ENCODE assay signal across 8 mouse cellular contexts in the genomic region with DNA sequence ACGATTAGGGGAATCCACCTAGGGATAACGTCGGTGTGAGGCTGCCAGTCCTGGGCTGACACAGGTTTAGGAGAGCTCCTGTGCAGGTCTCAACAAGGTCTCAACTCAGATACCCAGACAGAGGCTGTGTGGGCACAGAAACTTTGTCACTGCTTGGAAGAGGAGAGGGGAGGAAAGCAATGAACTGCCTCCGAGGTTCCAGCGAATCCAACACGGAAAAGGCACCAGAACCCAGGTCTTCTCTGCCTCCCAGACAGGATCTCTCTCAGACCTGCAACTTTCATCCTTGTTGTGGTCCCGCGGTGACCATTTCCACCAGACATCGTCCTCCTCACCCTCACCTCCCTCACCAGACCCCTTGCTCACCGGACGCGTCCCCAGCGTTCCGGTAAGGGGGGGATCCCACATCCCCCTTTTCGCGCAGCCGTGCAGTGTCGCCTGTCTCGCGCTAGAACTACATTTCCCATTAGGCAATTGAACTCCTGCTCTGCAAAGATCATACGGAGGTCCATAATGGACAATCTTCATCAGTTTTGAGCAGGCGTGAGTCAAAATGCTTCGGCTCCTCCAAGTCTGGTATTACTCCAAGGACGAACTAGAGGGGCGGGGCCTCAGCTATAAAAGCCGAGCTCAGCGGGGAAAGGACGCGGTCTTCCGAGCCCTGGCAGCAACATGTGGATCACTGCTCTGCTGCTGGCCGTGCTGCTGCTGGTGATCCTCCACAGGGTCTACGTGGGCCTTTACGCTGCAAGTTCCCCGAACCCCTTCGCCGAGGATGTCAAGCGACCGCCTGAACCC. TPM values are rescaled to one million over a fixed set of nuclear protein-coding genes. Genes with fewer than 3 reads are reported as not detected.
DNase-seq lines count a peak whose midpoint lies in the region; ATAC-seq and TF ChIP-seq lines count a peak whose summit lies in the region.

A gene (minus strand): TSS at position 458 of the 798 bp plus-strand sequence.
A gene (plus strand): TSS at position 520 of the 798 bp plus-strand sequence.

- H3K27ac ChIP-seq in embryonic facial prominence, embryonic 14.5 days (replicated peaks; ENCODE audit: low read depth, low read length), result peak within 1 kb of the TSS; percentile 81
- H3K27ac ChIP-seq in heart, adult 2 months, result peak within 1 kb of the TSS; percentile 77
- peak within 1 kb of the TSS; percentile 81 for H3K27ac ChIP-seq in limb, embryonic 13.5 days
- peak within 1 kb of the TSS; percentile 47 for H3K27ac ChIP-seq in midbrain, embryonic 16.5 days (ENCODE audit: low read length)

- intact Hi-C loops in heart, adult 2 months (cut with DNase I), result no loop called here

- peak; percentile 94 for ATAC-seq in embryonic facial prominence, embryonic 14.5 days (ENCODE audit: low read depth)
- peak; percentile 94 for ATAC-seq in limb, embryonic 13.5 days (ENCODE audit: low FRiP score, low read depth)
- peak; percentile 95 for ATAC-seq in midbrain, embryonic 16.5 days

- H3K36me3 ChIP-seq in embryonic facial prominence, embryonic 14.5 days (ENCODE audit: control insufficient read depth, insufficient read depth, low read length), result no peaks in the 10 kb centered on the region
- no peaks in the 10 kb centered on the region for H3K36me3 ChIP-seq in heart, adult 2 months (ENCODE audit: control insufficient read depth, insufficient read depth, low read length)
- no peaks in the 10 kb centered on the region for H3K36me3 ChIP-seq in limb, embryonic 13.5 days
- H3K36me3 ChIP-seq in midbrain, embryonic 16.5 days (ENCODE audit: control insufficient read depth, insufficient read depth, low read length), result no peaks in the 10 kb centered on the region

- TF ChIP-seq EP300 in heart, adult 2 months (IDR thresholded peaks at IDR 0.05; ENCODE audit: insufficient read depth, low read depth, low read length), result peak; percentile 76

- H3K79me2 ChIP-seq in heart, adult 2 months (replicated peaks; ENCODE audit: control insufficient read depth, insufficient read depth, low read length), result no peaks in the 10 kb centered on the region

- no peaks in the 10 kb centered on the region for H3K27me3 ChIP-seq in embryonic facial prominence, embryonic 14.5 days (replicated peaks; ENCODE audit: control insufficient read depth, insufficient read depth, low read length)
- no peaks in the 10 kb centered on the region for H3K27me3 ChIP-seq in heart, adult 2 months (ENCODE audit: control insufficient read depth, insufficient read depth, low read length)
- no peaks in the 10 kb centered on the region for H3K27me3 ChIP-seq in limb, embryonic 13.5 days
- no peaks in the 10 kb centered on the region for H3K27me3 ChIP-seq in midbrain, embryonic 16.5 days (ENCODE audit: control insufficient read depth, insufficient read depth, low read depth, low read length)

- peak within 1 kb of the TSS; percentile 73 for H3K9ac ChIP-seq in embryonic facial prominence, embryonic 14.5 days (ENCODE audit: low read depth, low read length)
- H3K9ac ChIP-seq in heart, adult 2 months (ENCODE audit: low read depth, low read length), result peak within 1 kb of the TSS; percentile 85
- peak within 1 kb of the TSS; percentile 79 for H3K9ac ChIP-seq in limb, embryonic 13.5 days
- peak within 1 kb of the TSS; percentile 81 for H3K9ac ChIP-seq in midbrain, embryonic 16.5 days (ENCODE audit: low read depth, low read length)

- no peak for TF ChIP-seq CTCF in heart, adult 2 months (IDR thresholded peaks at IDR 0.05)

- DNase-seq in 3T3-L1 (ENCODE audit: low read depth, low spot score), result peak; percentile 99
- DNase-seq in adrenal gland, postnatal 4 days (ENCODE audit: low spot score in 2 of 2), result peak; percentile 82 to 89
- DNase-seq in embryonic facial prominence, embryonic 14.5 days (ENCODE audit: low spot score), result peak; percentile 99
- DNase-seq in heart, adult 2 months, result peak; percentile 94 to 95
- peak; percentile 96 to 98 for DNase-seq in kidney, adult 8-10 months
- DNase-seq in spleen, postnatal 10 days (ENCODE audit: low spot score in 2 of 2), result peak; percentile 72 to 86

- TF ChIP-seq POLR2A in heart, adult 2 months (IDR thresholded peaks at IDR 0.05; ENCODE audit: insufficient read depth, low read depth, low read length), result peak; percentile 99

- WGBS in embryonic facial prominence, embryonic 14.5 days, result under 1% methylated on average over 38 of the region's 38 CpGs
- WGBS in heart, adult 2 months, result under 1% methylated on average over 38 of the region's 38 CpGs
- 1% methylated on average over 38 of the region's 38 CpGs for WGBS in limb, embryonic 13.5 days
- under 1% methylated on average over 38 of the region's 38 CpGs for WGBS in midbrain, embryonic 16.5 days

- peaks cover 12% of the 10 kb centered on the region for H3K4me1 ChIP-seq in embryonic facial prominence, embryonic 14.5 days (ENCODE audit: control insufficient read depth, insufficient read depth, low read length)
- H3K4me1 ChIP-seq in heart, adult 2 months (ENCODE audit: control insufficient read depth, insufficient read depth, low read length), result peaks cover 6% of the 10 kb centered on the region
- peaks cover 22% of the 10 kb centered on the region for H3K4me1 ChIP-seq in limb, embryonic 13.5 days
- H3K4me1 ChIP-seq in midbrain, embryonic 16.5 days (ENCODE audit: control insufficient read depth, insufficient read depth, low read length), result peaks cover 11% of the 10 kb centered on the region

- peak within 1 kb of the TSS; percentile 64 for H3K4me2 ChIP-seq in embryonic facial prominence, embryonic 14.5 days (ENCODE audit: low read depth, low read length)
- peak within 1 kb of the TSS; percentile 76 for H3K4me2 ChIP-seq in limb, embryonic 13.5 days (replicated peaks)
- peak within 1 kb of the TSS; percentile 87 for H3K4me2 ChIP-seq in midbrain, embryonic 16.5 days (ENCODE audit: low read length)

- no peaks in the 10 kb centered on the region for H3K9me3 ChIP-seq in embryonic facial prominence, embryonic 14.5 days (ENCODE audit: control insufficient read depth, low read length)
- H3K9me3 ChIP-seq in limb, embryonic 13.5 days, result no peaks in the 10 kb centered on the region
- no peaks in the 10 kb centered on the region for H3K9me3 ChIP-seq in midbrain, embryonic 16.5 days (replicated peaks; ENCODE audit: control insufficient read depth, low read length, poor library complexity, severe bottlenecking)

- peak within 1 kb of the TSS; percentile 64 for H3K4me3 ChIP-seq in embryonic facial prominence, embryonic 14.5 days (ENCODE audit: low read depth, low read length)
- peak within 1 kb of the TSS; percentile 59 for H3K4me3 ChIP-seq in heart, adult 2 months
- peak within 1 kb of the TSS; percentile 66 for H3K4me3 ChIP-seq in limb, embryonic 13.5 days
- H3K4me3 ChIP-seq in midbrain, embryonic 16.5 days (ENCODE audit: low read depth, low read length), result peak within 1 kb of the TSS; percentile 72

RNA-seq across cellular contexts. Expression of the first gene that starts in this region (rescaled TPM):
- total RNA-seq in adrenal gland, postnatal 4 days (2021), result 10 to 100 TPM; 14.2 to 16.8 TPM
- 18.7 and 18.8 TPM in 2 replicates for polyA plus RNA-seq in embryonic facial prominence, embryonic 14.5 days (2014; fragmentation: Nextera tagmentation; extraction: Ambion mirVana)
- total RNA-seq in heart, adult 2 months (2021), result 10 to 100 TPM; 12.8 to 16.5 TPM
- 25.5 and 32.8 TPM in 2 replicates for polyA plus RNA-seq in heart, adult 2 months (2012; rRNA removed)
- polyA plus RNA-seq in limb, embryonic 13.5 days (2015; fragmentation: Nextera tagmentation; extraction: Ambion mirVana), result 15.3 and 16.7 TPM in 2 replicates
- 17.3 and 17.8 TPM in 2 replicates for polyA plus RNA-seq in midbrain, embryonic 16.5 days (2015; fragmentation: Nextera tagmentation; extraction: Ambion mirVana)

RNA-seq across cellular contexts. Expression of the second gene that starts in this region (rescaled TPM):
- total RNA-seq in adrenal gland, postnatal 4 days (2021), result 100 to 1,000 TPM; 159 to 166 TPM
- 16.4 and 18.2 TPM in 2 replicates for polyA plus RNA-seq in embryonic facial prominence, embryonic 14.5 days (2014; fragmentation: Nextera tagmentation; extraction: Ambion mirVana)
- 100 to 1,000 TPM; 155 to 181 TPM for total RNA-seq in heart, adult 2 months (2021)
- 57.1 and 83.3 TPM in 2 replicates for polyA plus RNA-seq in heart, adult 2 months (2012; rRNA removed)
- polyA plus RNA-seq in limb, embryonic 13.5 days (2015; fragmentation: Nextera tagmentation; extraction: Ambion mirVana), result 15.1 and 17.9 TPM in 2 replicates
- polyA plus RNA-seq in midbrain, embryonic 16.5 days (2015; fragmentation: Nextera tagmentation; extraction: Ambion mirVana), result 5.9 and 6.3 TPM in 2 replicates

Comparison
In these comparisons a context has a peak if more than half of its experiments do, and no peak if none do; other contexts are left out.
1. Peak in every context shown above with its lines: DNase-seq, ATAC-seq, H3K4me3 ChIP-seq and H3K27ac ChIP-seq.